Mouse (Mus musculus): ENCODE results near the gene Anks1b. TPM values are rescaled to one million over a fixed set of nuclear protein-coding genes. Genes with fewer than 3 reads are reported as not detected.

Gene Anks1b
- polyA plus RNA-seq, 1 experiment = 203 TPM

DNA sequence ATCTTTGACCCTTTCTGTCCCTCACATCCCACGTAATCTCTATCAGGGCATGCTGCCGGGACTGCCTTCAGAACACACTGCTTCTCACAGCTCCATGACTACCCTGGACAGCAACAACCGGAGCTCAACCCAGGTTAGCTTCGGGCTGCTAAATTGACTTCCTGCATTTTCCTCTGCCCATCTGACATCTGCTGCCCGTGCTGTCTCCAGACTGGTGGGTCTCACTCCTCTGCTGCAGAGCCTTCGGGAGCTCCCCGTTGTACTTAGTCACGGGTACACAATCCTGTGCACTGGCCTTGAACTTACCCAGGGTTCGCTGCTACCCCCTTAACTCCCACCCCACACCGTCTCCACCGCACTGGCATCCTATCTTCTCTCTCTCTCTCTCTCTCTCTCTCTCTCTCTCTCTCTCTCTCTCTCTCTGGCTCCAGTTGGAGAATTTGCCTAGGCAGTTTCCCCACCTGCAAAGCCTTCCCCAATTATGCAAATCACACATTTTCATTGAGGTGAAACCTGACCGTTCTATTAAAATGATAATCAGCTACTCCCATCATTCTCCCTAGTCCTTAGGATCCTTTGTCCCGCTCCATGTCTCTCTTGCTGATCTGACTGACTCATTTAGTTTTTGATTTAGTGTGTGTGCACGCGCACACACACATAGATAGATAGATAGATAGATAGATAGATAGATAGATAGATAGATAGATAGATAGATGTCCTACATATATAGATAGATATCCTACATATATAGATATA is 898.3 kb downstream of the Anks1b start:
- DNase-seq (ENCODE audit: extremely low spot score in 1 of 2, low spot score in 1 of 2) = no peak

DNA sequence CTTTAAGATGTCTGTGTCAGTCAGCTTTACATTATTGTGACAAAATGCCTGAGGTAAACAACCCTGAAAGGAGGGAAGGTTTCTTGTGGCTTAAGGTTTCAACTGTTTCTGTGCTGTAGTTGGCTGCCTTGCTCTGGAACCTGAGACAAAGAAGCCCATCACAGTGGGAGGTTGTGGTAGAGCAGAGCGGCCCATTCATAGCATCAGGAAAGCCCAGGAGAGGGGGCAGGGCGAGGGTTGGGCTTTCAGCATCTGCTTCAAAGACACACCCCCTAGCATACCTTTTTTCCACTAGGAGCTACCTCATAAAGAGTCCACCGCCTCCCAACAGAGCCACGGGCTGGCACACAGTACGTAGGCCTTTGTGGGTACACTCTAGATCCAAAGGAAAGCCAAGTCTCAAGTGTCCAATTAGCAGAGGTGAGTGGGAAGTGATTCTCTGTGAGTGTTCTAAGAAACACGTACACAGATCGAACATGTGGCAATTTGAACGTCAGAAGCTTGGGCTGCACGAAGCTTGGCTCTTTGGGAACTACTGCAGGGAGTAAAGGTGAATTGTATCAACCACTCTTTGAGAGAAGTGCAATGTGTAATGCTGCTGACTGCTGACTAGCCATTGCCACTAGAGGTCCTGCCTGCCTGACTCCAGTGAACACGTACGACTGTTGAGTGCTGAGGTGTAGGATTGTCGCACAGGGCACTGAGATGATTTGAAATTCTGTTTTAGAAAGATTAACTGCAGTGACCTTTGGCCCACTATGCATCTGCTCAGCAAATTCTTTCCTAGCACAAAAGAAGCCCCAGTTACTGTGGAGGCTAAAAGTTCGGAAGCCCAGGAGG is 906.5 kb downstream of the Anks1b start:
- DNase-seq (ENCODE audit: extremely low spot score in 1 of 2, low spot score in 1 of 2) = no peak

DNA sequence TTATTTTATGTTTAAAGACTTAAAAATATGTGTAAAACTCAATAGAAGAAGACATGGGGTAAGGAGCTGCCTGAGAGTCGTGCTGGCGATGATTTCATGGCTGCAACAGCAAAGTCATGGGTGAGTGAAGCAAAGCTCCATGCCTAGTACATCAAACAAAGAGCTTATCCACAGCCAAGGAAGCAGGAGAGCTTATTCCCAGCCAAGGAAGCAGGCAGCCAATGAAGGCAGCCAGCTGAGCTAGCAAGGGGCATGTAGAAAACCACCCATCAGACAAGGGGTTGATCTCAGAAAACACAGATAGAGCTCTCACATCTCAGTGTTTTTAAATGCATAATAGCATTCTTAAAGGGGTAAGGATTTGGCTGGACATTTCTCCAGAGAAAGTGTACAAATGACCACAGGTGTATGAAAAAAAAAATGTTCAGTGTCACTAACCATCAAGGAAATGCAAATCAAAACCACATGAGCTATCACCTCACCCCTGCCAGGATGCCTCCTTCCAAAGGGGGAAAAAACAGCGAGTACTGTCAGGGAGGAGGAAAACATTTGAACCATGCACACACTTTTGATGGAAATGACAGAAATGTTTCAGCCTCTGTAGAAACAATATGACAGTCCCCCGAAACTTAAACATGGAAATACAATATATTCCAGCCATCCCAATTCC is 911.8 kb downstream of the Anks1b start:
- no peak for DNase-seq (ENCODE audit: extremely low spot score in 1 of 2, low spot score in 1 of 2)

- no peak for DNase-seq (ENCODE audit: extremely low spot score in 1 of 2, low spot score in 1 of 2)
Observed at GRCm38 (mm10) chr10:90785680-90786079, 912.4 kb downstream of the Anks1b start.

- DNase-seq (ENCODE audit: extremely low spot score in 1 of 2, low spot score in 1 of 2) = peak in 1 of 2 experiments; percentile 49
Observed at GRCm38 (mm10) chr10:90803112-90803511, 929.8 kb downstream of the Anks1b start.

- no peak for DNase-seq (ENCODE audit: extremely low spot score in 1 of 2, low spot score in 1 of 2)
Observed at GRCm38 (mm10) chr10:90804602-90805095, 931.3 kb downstream of the Anks1b start.

DNA sequence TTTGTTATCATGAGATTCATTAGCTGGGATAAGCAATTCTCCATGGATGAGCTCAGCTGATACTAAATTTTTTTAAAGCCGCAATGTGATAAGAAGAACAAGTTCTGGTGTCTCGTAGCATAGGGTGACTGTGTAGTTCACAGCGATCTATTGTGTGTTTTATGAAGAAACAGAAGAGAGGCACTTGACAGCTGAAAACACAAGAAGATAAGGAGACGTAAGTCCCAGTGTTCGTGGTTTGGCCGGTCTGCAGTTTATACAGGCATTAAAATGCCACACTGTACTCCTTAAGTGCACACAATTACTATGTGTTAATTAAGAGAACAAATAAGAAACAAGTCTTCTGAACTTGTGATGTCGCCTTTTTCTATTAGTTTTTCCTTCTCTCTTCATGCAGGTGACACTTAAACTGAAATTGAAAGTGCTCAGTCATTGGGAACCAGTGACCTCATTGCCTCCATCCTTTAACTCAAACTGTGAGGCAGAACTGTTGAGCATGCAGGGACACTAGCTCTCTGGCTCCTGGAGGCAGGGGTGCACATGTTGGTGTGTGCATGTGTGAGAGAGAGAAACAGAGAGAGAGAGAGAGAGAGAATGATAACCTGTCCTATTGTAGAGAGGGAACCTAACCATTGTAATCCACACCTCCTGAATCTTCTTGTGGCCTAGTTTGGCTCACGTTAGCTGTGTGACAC is 935.5 kb downstream of the Anks1b start:
- no peak for DNase-seq (ENCODE audit: extremely low spot score in 1 of 2, low spot score in 1 of 2)

DNA sequence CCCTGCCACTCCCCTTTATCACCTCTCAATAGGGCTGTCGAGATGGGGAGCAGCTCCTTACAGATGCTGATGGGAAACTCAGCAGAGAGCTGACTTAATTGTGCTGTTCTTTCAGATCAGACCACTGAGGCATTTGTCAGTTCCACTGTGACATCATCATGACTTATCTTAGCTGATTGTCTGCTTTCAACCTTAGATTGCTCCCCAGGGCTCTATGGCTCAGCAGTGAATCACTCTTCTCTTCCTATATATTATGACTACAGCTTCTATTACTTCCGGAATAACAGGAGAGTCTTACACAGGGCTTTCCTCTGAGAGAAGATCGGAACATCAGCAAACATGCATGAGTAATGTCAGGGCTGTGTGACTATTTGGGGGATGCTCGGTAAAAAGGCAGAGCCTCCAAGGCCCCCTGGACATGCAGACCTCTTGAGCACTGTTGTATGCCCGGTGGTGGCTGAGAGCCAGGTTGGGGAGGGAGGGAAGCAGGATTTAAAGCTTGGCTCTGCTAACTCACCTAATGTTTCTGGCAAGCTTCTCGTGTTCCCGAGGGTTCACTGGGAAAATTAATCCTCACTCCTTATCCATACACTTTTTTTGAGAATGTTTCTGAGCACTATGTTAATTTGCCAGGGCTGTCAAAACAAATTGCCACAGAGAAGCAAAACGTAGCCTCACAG is 936.7 kb downstream of the Anks1b start:
- no peak for DNase-seq (ENCODE audit: extremely low spot score in 1 of 2, low spot score in 1 of 2)

DNA sequence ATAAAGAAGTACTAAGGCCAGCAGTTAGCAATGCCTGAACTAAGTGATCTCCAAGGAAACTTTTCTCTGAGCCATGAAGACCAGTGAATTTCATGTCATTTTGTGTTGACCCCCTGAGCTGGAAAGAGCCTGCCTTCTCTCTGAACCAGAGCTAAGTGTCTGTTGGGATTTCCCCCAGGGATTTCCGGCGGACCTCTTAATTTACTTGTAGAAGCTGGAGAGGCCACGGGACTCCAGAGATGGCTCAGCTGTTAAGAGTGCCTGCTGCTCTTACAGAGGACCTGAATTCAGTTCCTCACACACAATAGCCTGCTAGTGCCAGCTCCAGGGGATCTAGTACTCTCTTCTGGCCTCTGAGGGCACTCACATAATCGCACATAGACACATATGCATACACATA is 938.1 kb downstream of the Anks1b start:
- no peak for DNase-seq (ENCODE audit: extremely low spot score in 1 of 2, low spot score in 1 of 2)

DNA sequence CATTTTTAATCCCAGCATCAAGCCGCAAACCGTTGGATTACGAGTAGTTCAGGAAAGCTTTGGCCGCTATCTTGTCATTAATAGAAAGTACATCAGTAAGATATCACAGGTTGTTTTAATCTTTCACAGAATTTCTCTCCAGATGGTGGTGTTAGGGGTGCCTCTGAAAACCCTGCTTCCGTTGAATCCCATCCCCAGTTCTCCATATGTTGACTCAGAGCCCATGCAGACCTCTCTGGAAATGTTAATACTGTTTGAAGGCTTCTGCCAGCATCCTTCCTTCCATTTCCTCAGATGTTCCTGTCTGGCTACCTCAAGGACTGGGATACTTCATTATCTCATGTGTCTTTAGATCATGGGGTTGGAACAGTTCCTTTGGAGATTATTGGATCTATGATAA is 940.0 kb downstream of the Anks1b start:
- no peak for DNase-seq (ENCODE audit: extremely low spot score in 1 of 2, low spot score in 1 of 2)

DNA sequence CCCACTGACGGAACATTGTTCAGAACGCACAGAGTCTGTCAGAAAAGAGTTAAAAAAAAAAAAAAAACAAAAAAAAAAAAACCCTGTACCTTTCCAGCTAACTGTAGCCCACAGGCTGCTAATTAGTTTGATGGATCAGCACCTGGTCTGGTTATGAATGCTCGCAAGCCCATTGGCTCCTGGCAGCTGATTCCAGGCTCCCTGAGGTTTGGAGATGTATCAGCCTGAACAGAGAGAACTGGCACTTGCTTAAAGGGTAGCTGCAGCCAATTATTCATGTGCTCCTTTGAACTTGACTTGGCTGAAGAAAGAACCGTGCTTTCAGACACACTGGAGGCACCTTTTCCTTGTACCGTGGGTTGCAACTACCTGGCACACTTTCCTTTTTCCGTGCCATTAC is 941.1 kb downstream of the Anks1b start:
- no peak for DNase-seq (ENCODE audit: extremely low spot score in 1 of 2, low spot score in 1 of 2)

GRCm38 (mm10) chr10:90818246-90818937 is 945.1 kb downstream of the Anks1b start:
- no peak for DNase-seq (ENCODE audit: extremely low spot score in 1 of 2, low spot score in 1 of 2)

DNA sequence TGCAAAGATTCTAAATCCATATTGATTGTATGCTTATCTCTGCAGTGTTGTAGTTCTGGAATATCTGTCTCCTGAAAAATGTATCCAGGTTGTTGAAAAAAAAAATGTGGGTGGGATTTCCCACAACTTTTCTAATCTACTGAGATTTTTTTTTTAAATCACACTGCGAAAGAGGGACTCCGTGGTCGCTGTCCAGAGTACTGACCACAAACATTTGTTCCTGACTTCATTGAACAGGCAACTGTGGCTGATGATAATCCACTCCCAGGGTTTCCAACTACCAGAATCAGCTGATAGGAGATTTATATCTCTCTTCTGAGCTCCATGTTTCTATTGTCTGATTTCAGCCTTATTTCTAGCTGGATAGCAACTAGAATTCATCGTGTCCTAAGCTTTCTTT is 950.1 kb downstream of the Anks1b start:
- DNase-seq (ENCODE audit: extremely low spot score in 1 of 2, low spot score in 1 of 2) = no peak

DNA sequence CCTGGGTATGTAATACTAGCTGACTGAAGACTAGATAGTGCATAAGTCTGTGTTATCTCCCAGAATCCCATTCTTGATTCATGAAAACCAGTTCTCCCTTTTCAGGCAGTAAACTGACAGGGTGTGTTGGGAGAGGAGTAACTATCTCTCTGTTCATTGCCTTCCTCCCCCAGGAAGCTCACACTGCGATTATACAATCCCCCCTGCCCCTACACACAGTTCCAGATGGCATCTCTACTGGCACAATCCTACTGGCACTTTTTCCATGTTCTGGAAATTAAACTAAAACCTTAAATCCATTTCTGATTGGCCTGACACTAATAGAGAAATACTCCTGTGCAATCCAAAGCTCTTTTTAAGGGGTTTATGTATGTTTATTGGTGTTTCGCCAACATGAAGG is 951.4 kb downstream of the Anks1b start:
- peak in 1 of 2 experiments; percentile 48 for DNase-seq (ENCODE audit: extremely low spot score in 1 of 2, low spot score in 1 of 2)

DNA sequence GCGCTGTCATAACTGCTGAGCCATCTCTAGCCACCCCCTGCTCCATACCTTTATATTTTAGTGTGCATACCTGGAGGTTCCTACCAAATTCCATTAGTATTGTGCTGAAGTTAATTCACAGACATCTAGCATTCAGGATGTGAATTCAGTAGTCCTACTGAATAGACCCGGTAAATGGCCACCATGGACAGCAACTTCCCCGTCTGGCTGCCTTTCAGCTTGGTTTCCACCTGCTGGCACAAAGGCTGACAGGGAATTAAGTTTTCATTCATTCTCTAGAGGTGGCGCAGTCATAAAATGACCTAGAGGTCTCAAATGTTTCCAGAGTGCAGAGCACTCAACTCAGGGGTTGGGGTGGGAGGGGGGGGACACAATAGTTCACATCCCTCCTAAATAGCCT is 953.6 kb downstream of the Anks1b start:
- DNase-seq (ENCODE audit: extremely low spot score in 1 of 2, low spot score in 1 of 2) = no peak

DNA sequence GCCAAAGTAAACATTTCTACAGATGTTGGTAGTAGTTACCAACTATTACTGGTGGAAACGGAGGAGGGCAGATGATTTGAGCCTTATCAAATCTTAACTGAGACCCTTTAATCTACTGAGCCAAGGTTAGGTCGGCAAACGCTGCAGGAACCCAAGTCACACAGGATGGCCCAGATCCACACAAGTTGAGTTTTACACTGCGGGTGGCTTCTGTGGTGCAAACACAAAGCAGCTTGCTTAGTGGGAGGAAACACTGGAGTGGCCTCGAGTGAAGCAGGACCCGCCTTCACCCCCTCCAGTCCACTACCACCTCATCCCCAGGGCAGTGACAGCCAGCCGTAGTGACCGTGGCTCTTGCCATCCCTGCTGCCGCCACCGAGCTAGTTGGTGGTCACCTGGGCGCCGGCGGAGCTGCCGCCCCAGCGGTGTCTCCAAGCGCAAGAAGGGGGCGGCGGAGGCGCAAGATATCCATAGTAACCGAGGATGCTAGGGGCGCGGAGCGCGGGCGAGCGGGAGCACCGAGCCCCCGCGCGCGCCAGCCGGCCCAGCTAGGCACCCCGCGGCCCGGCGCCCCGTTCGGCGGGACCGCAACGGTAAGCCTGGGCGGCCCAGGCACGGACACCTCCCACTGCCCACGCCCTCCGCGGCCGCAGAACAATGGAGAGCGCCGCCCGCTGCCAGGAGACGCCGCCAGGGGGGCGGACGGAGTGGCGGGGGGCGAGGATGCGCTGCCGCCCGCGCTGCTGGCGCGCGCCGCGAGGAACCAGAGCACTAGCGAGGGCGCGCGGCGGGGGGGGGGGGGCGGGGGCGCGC is 955.5 kb downstream of the Anks1b start:
- DNase-seq (ENCODE audit: extremely low spot score in 1 of 2, low spot score in 1 of 2) = peak in 1 of 2 experiments; percentile 70

- DNase-seq (ENCODE audit: extremely low spot score in 1 of 2, low spot score in 1 of 2) = peak in 1 of 2 experiments; percentile 60
Observed at GRCm38 (mm10) chr10:90829394-90830267, 956.3 kb downstream of the Anks1b start.

DNA sequence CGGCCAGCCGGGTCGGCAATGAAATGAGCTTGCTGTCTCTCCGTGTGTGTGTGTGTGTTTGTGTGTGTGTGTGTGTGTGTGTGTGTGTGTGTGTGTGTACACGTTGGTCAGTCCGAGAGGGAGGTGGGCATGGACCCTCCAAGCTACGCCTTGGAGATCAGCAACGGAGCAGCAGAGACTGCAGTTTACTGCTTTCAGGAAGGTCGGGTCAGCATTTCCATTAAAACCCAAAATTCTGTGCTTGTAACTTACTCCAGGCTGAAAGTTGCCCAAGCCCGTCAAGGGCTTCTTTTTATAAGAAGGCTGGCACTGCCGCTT is 956.9 kb downstream of the Anks1b start:
- DNase-seq (ENCODE audit: extremely low spot score in 1 of 2, low spot score in 1 of 2) = no peak

Measured in frontal cortex, adult 2 months (tissue).